Mouse (Mus musculus): Measurements from ENCODE around the gene Clca4b. TPM values are rescaled to one million over a fixed set of nuclear protein-coding genes. Genes with fewer than 3 reads are reported as not detected.
"Not testable (repeated sequence)": the region's sequence is repeated elsewhere in the genome, so short reads cannot be mapped to it uniquely, and the experiment has no call there.

The Clca4b gene
- not detected in 2 replicates for total RNA-seq (2015)
- not detected in 2 replicates for total RNA-seq (2017)

GRCm38 (mm10) chr3:144932335-144932734 lies at the start of gene Clca4b:
Gene Clca4b, minus strand, starts transcription at chr3:144932529.
- ATAC-seq (replicated peaks; ENCODE audit: poor library complexity) = no peak

DNA sequence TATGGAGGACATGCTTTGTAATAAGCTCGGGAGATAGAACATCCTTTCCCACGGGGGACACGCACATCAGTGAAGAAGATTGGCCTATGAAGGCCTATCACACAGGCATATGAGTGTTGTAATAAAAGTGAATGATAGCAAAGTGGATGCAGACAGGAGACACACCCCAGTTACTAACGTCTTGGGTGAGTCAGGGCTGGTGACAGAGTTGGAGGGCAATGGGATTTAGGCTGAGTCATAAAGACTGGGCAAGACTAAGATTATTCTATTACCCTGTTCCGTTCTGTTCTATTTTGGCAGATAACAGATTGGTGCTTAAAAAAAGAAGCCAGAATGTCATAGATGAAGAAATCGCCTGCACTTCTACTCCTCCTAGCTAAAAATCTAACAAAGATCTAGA lies 48.2 kb upstream of the Clca4b start:
- no peak for ATAC-seq (replicated peaks; ENCODE audit: poor library complexity)

DNA sequence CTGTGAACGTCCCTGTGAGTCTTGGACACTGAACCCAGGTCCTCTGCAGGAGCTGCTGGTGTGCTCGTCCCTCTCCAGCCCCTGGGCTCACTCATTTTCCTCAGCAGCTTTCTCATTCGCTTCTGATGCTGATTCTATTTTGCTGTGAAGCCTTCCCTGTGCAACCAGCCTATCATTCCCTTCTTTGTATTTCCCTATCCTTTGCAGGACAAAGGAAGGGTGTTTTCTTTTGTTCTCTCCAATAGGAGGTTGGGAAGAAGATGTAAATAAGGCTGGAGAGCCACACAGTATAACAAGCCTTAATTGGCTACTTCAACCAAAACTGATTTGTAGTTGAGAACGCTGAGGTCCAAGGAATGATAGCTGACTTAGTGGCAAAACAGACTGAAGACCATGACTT lies 45.3 kb upstream of the Clca4b start:
- ATAC-seq (replicated peaks; ENCODE audit: poor library complexity) = no peak

DNA sequence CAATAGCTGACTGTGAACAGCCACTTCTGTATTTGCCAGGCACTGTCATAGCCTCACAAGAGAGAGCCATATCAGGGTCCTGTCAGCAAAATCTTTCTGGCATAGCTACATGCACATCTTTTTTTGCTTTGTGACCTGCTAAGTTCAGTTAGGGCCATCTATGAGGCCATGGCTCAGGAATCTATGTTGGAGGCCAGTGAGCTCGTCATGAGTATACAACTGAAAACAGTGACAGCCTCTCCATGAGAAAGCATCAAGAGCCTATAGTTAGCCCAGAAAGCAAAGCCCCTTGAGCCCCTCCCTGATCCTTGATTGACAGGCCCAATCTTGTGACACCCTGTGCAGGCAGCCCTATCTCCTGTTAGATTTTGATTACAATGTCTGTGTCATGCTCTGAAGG lies 43.8 kb upstream of the Clca4b start:
- no peak for ATAC-seq (replicated peaks; ENCODE audit: poor library complexity)

GRCm38 (mm10) chr3:144974945-144975344 lies 42.6 kb upstream of the Clca4b start, which contains the start of gene Clca4a:
Gene Clca4a, minus strand, starts transcription at chr3:144975045.
- no peak for ATAC-seq (replicated peaks; ENCODE audit: poor library complexity)

GRCm38 (mm10) chr3:144971553-144972270 lies 39.4 kb upstream of the Clca4b start:
- no peak for ATAC-seq (replicated peaks; ENCODE audit: poor library complexity)

- ATAC-seq (replicated peaks; ENCODE audit: poor library complexity) = no peak
Observed at GRCm38 (mm10) chr3:144969755-144970154, 37.4 kb upstream of the Clca4b start.

- no peak for ATAC-seq (replicated peaks; ENCODE audit: poor library complexity)
Observed at GRCm38 (mm10) chr3:144966074-144966473, 33.7 kb upstream of the Clca4b start.

DNA sequence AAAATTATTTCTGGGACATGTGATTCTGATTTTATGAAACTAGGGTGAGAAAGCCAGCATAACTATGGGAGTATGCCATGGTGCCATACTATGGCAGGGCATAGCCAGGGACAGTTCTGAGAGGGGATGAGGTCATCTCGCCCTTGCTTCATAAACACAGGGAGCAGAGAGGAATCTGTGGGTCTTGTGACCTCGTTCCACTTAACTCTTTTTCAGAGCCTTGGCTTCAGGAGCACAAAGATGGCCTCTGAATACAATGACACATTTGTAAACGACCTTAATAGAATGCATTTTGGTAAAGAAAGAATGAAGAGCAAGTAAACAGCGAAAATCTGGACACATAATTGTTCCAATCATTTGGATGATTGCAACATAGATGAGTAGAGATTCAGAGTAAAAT lies 18.5 kb upstream of the Clca4b start:
- ATAC-seq (replicated peaks; ENCODE audit: poor library complexity) = no peak

DNA sequence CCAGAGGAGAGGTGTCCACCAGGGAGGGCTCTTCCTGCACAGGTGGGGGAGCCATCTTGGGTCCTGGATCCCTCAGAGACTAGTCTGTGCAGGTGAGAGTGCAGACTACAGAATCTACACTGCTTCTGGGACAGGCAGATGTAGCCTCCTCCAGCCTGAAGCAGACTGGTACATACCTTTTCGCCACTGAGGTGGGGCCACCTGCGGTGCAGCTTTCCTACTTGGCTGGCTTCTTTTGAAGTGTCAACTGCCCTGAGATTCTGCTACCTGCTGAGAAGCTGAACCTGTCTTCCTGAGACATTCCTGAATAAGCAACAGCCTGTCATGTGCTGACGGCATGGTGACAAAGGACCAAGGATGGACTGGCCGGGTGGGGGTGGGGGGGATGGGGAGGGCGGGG lies 15.0 kb upstream of the Clca4b start:
- not testable (repeated sequence) for ATAC-seq (replicated peaks; ENCODE audit: poor library complexity)

DNA sequence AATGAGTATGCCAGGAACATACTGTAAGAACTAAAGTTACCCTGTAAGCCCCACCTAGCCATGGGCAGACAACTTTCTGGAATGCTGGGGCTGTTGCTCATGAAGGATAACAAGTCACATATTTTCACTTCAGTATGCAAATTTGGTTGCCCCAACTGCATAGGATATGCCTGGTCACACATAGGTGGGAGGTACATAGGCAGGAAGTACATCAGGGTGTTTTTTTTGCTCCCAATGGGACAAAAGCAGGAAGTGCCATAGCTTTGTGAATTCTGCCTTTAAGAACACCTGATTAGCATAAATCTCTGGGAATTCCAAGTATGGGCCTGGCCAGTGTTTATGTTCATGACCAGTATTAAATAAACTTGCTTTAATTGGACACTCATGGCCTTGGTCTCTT lies 1.3 kb upstream of the Clca4b start:
- ATAC-seq (replicated peaks; ENCODE audit: poor library complexity) = not testable (repeated sequence)

DNA sequence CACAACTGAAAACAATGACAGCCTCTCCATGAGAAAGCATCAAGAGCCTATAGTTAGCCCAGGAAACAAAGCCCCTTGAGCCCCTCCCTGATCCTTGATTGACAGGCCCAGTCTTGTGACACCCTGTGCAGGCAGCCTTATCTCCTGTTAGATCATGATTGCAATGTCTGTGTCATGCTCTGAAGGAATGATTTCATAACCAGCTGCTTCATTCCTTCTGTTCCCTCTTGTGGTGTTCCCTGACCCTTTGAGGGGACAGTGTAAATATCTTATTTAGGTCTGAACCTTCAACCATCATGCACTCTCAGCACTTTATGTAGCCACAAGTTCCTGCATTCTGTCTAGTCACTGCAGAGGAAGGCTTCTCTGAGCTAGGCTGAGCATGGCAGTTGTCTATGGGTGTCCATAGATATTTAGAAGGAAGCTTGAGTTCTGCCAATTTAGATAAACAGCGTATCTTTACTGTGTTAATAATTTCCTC lies 722 bp upstream of the Clca4b start:
- peak; percentile 55 for ATAC-seq (replicated peaks; ENCODE audit: poor library complexity)

DNA sequence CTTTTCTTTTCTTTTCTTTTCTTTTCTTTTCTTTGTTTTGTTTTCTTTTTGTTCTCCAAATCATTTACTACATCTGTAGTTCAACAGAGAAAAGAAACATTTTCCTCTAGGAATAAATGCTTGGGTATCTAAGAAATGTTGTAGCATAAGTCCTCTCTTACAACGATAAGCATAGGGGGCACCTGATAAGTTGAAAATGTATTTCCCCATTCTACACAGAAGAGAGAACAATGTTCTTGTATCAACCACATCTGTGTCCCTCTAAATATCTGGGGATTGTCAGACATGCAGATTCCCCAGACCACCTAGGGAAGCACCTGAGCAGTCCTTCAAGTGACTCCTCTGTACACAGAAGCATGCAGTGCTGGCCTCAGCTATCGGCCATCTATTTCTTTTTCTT lies 18.3 kb downstream of the Clca4b start:
- no peak for ATAC-seq (replicated peaks; ENCODE audit: poor library complexity)

GRCm38 (mm10) chr3:144897042-144897678 lies 35.2 kb downstream of the Clca4b start:
- no peak for ATAC-seq (replicated peaks; ENCODE audit: poor library complexity)

DNA sequence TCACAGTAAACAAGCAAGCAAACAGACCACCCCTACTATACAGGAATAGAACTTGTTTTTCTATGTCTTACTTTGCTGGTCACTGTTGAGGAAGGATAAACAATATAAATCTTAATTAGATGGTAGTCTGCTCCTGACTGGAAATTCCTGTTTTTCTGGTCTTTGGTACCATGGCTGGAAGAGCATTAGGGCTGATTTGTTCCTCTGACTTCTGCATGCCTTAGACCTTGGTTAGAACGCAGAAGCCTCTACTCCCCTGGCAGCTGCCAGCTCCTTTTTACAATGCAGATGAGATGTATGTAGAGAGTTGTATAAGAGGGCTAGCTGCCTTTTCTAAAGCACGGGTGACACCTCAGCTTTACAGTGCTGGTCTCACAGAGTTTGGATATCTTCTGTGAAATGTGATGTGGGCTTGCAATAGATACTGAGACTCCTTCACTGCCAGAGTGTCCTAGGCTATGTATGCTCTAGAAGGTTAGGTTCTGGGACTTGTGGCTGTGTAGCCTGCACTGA lies 42.0 kb downstream of the Clca4b start:
- ATAC-seq (replicated peaks; ENCODE audit: poor library complexity) = no peak

DNA sequence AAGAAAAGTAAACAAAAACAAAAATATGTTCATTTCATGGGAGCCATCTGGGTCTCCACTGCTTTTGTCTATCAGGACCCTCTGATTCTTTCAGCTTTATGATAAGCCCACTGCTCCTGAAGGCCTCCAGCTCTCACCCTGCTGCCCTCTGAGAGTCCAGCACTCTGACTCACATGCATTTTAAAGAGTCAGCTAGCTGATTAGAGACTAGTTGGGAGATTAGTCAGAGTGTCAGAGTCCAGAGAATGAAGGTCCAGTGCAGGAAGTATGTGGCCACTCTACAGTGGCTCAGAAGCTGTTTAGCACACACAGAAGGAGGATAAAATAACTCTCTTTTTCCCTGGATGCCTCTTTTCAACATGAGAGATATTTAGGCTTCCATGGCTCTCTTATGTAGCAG lies 45.4 kb downstream of the Clca4b start:
- ATAC-seq (replicated peaks; ENCODE audit: poor library complexity) = no peak

GRCm38 (mm10) chr3:144872012-144872411 lies 60.3 kb downstream of the Clca4b start:
- ATAC-seq (replicated peaks; ENCODE audit: poor library complexity) = not testable (repeated sequence)

Other genes with a start within 250 kb of the Clca4b start
- gene Sh3glb1, start 212.2 kb downstream of the Clca4b start, total RNA-seq (2015) = 54.3 and 70.0 TPM in 2 replicates
- gene Sh3glb1, start 212.2 kb downstream of the Clca4b start, total RNA-seq (2017) = 25.5 and 30.3 TPM in 2 replicates
- 1.7 and 2.0 TPM in 2 replicates for gene Clca3a1, start 171.6 kb downstream of the Clca4b start, total RNA-seq (2015)
- gene Clca3a1, start 171.6 kb downstream of the Clca4b start, total RNA-seq (2017) = 0.92 and 2.3 TPM in 2 replicates
- not detected in 2 replicates for gene Clca3a2, start 113.0 kb downstream of the Clca4b start, total RNA-seq (2015)
- gene Clca3a2, start 113.0 kb downstream of the Clca4b start, total RNA-seq (2017) = not detected in 2 replicates
- not detected in 2 replicates for gene Clca3b, start 83.2 kb downstream of the Clca4b start, total RNA-seq (2015)
- not detected in 2 replicates for gene Clca3b, start 83.2 kb downstream of the Clca4b start, total RNA-seq (2017)
- gene Clca4a, start 42.5 kb upstream of the Clca4b start, total RNA-seq (2015) = not detected in 2 replicates
- not detected in 2 replicates for gene Clca4a, start 42.5 kb upstream of the Clca4b start, total RNA-seq (2017)
- not detected in 2 replicates for gene Clca1, start 100.2 kb upstream of the Clca4b start, total RNA-seq (2015)
- not detected in 2 replicates for gene Clca1, start 100.2 kb upstream of the Clca4b start, total RNA-seq (2017)
- gene Clca2, start 166.9 kb upstream of the Clca4b start, total RNA-seq (2015) = not detected in 2 replicates
- gene Clca2, start 166.9 kb upstream of the Clca4b start, total RNA-seq (2017) = not detected in 2 replicates
- gene Odf2l, start 186.1 kb upstream of the Clca4b start, total RNA-seq (2015) = 43.3 and 46.6 TPM in 2 replicates
- 23.2 and 37.2 TPM in 2 replicates for gene Odf2l, start 186.1 kb upstream of the Clca4b start, total RNA-seq (2017)

Measured in megakaryocyte progenitor cell, adult 5-6 weeks (primary cell).